Comparison of ENCODE assay signal across 10 mouse cellular contexts in the genomic region with DNA sequence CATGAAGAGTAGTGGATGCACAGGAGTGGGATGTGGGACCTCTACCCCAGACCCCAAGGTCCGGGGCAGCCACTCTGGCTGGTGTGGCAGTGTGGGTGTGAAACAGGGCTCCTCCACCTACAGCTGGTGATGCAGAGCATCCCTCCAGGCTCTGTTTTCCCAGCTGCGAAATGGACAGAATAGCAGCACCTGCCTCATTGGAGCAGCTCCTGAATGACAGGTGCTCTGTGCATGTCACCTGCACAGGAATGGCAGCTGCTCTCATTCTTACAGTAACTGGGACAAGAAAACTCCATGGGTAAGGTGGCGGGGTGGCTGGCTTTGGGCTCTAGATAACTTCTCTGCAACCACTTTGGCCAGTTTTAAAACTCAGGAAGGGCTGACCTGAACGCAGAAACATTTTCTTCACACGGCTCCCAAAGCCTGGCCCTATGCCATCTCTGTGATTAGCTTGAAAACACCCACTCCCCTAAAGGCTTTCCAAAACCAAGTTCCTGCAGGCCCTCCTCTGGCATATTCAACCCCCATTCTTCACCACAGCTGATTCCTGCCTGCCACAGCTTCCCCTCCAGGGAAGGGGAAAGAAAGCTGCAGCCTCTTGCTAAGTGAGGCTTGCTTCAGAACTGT. TPM values are rescaled to one million over a fixed set of nuclear protein-coding genes. Genes with fewer than 3 reads are reported as not detected.
DNase-seq lines count a peak whose midpoint lies in the region; ATAC-seq and TF ChIP-seq lines count a peak whose summit lies in the region.
"Had no signal": no experiment of that assay in that cellular context is flagged by ENCODE, and none has a peak within 500 bp of the region (broad histone marks: within the 10 kb centered on the region; RNA-seq: fewer than 3 reads in every experiment).

No protein-coding gene starts in this region.

- H3K9ac ChIP-seq in stomach, embryonic 14.5 days (replicated peaks; ENCODE audit: low read depth, low read length), result no peak overlapping the region
- H3K9ac ChIP-seq in stomach, postnatal 0 days (ENCODE audit: low read length), result no peak overlapping the region
- peak overlapping the region; percentile 7; the same call in 1 of the 2 replicates for H3K9ac ChIP-seq in limb, embryonic 15.5 days

- H3K9me3 ChIP-seq in heart, embryonic 10.5 days, result no peaks in the 10 kb centered on the region
- H3K9me3 ChIP-seq in stomach, embryonic 14.5 days (ENCODE audit: control insufficient read depth, low read depth, low read length), result no peaks in the 10 kb centered on the region
- no peaks in the 10 kb centered on the region for H3K9me3 ChIP-seq in stomach, postnatal 0 days (ENCODE audit: control insufficient read depth, low read length)
- no peaks in the 10 kb centered on the region for H3K9me3 ChIP-seq in limb, embryonic 15.5 days

- 81% methylated on average over 5 of the region's 5 CpGs for WGBS in heart, embryonic 10.5 days
- 70% methylated on average over 5 of the region's 5 CpGs for WGBS in stomach, embryonic 14.5 days
- 67% methylated on average over 5 of the region's 5 CpGs for WGBS in stomach, postnatal 0 days
- 61% methylated on average over 5 of the region's 5 CpGs for WGBS in limb, embryonic 15.5 days

- peak overlapping the region; percentile 1; the same call in 1 of the 2 replicates for H3K27ac ChIP-seq in heart, embryonic 10.5 days
- H3K27ac ChIP-seq in stomach, embryonic 14.5 days (ENCODE audit: low read length), result no peak overlapping the region
- H3K27ac ChIP-seq in stomach, postnatal 0 days (replicated peaks), result no peak overlapping the region
- H3K27ac ChIP-seq in limb, embryonic 15.5 days, result no peak overlapping the region

- peaks cover 71% of the 10 kb centered on the region for H3K4me1 ChIP-seq in heart, embryonic 10.5 days
- H3K4me1 ChIP-seq in stomach, embryonic 14.5 days (ENCODE audit: control insufficient read depth, insufficient read depth, low read length), result peaks cover 37% of the 10 kb centered on the region
- peaks cover 6% of the 10 kb centered on the region for H3K4me1 ChIP-seq in stomach, postnatal 0 days (replicated peaks; ENCODE audit: control insufficient read depth, insufficient read depth)
- H3K4me1 ChIP-seq in limb, embryonic 15.5 days, result peaks cover 59% of the 10 kb centered on the region

- H3K4me2 ChIP-seq in stomach, embryonic 14.5 days (replicated peaks; ENCODE audit: low read depth, low read length), result 0 out of 2 replicates have a peak overlapping the region, but pooled peaks have one; percentile 100
- no peak overlapping the region for H3K4me2 ChIP-seq in stomach, postnatal 0 days (replicated peaks; ENCODE audit: low read depth)
- H3K4me2 ChIP-seq in limb, embryonic 15.5 days, result peak overlapping the region; percentile 85

- no peak overlapping the region for H3K4me3 ChIP-seq in heart, embryonic 10.5 days
- H3K4me3 ChIP-seq in stomach, embryonic 14.5 days (ENCODE audit: low read depth, low read length), result no peak overlapping the region
- no peak overlapping the region for H3K4me3 ChIP-seq in stomach, postnatal 0 days (ENCODE audit: low read depth, low read length)
- H3K4me3 ChIP-seq in limb, embryonic 15.5 days, result no peak overlapping the region

- no peak for TF ChIP-seq CTCF in stomach, postnatal 0 days (IDR thresholded peaks at IDR 0.05; ENCODE audit: low read depth)

- no peaks in the 10 kb centered on the region for H3K27me3 ChIP-seq in heart, embryonic 10.5 days (ENCODE audit: insufficient read depth, poor library complexity, severe bottlenecking)
- no peaks in the 10 kb centered on the region for H3K27me3 ChIP-seq in stomach, embryonic 14.5 days (ENCODE audit: control insufficient read depth, insufficient read depth, low read length)
- H3K27me3 ChIP-seq in stomach, postnatal 0 days (ENCODE audit: control insufficient read depth, insufficient read depth, low read length), result no peaks in the 10 kb centered on the region
- no peaks in the 10 kb centered on the region for H3K27me3 ChIP-seq in limb, embryonic 15.5 days

- ATAC-seq in stomach, embryonic 14.5 days (ENCODE audit: insufficient number of reproducible peaks, insufficient read depth, low FRiP score, low read depth), result no peak
- ATAC-seq in stomach, postnatal 0 days (ENCODE audit: low FRiP score, low TSS enrichment), result no peak
- no peak for ATAC-seq in limb, embryonic 15.5 days (ENCODE audit: insufficient number of reproducible peaks, low FRiP score, low TSS enrichment, low read depth)
- no peak for ATAC-seq in megakaryocyte, adult 5-6 weeks (ENCODE audit: poor library complexity, severe bottlenecking)
- ATAC-seq: activated CD4-positive, CD25-positive, alpha-beta regulatory T cell, adult 4 months; CD4-positive, CD25-positive, alpha-beta regulatory T cell, adult 4 months had no signal

- peaks cover 18% of the 10 kb centered on the region for H3K36me3 ChIP-seq in heart, embryonic 10.5 days
- H3K36me3 ChIP-seq in stomach, embryonic 14.5 days (ENCODE audit: control insufficient read depth, insufficient read depth, low read length), result peaks cover 7% of the 10 kb centered on the region
- no peaks in the 10 kb centered on the region for H3K36me3 ChIP-seq in stomach, postnatal 0 days (ENCODE audit: control insufficient read depth, insufficient read depth, low read length)
- H3K36me3 ChIP-seq in limb, embryonic 15.5 days, result peaks cover 12% of the 10 kb centered on the region

- no peak for DNase-seq in heart, embryonic 10.5 days (ENCODE audit: low spot score)
- DNase-seq in heart, postnatal 10 days, result no peak
- no peak for DNase-seq in stomach, postnatal 0 days (ENCODE audit: low spot score)
- no peak for DNase-seq in spleen, postnatal 4 days (ENCODE audit: low spot score in 2 of 2)
- DNase-seq in lung, postnatal 10 days, result no peak

- no peak for TF ChIP-seq EP300 in stomach, postnatal 0 days (optimal IDR thresholded peaks at IDR 0.05)

- intact Hi-C loops in heart, postnatal 10 days (cut with DNase I), result no loop called here

RNA-seq across cellular contexts. Expression of a gene that starts 2.1 kb away (rescaled TPM):
- 43.1 and 54.0 TPM in 2 replicates for polyA plus RNA-seq in heart, embryonic 10.5 days (2016; fragmentation: Nextera tagmentation; extraction: Ambion mirVana)
- 10 to 100 TPM; 82.8 to 88.9 TPM for total RNA-seq in heart, postnatal 10 days (2021)
- polyA plus RNA-seq in stomach, embryonic 14.5 days (2014; fragmentation: Nextera tagmentation; extraction: Ambion mirVana), result 19.7 and 21.8 TPM in 2 replicates
- polyA plus RNA-seq in stomach, postnatal 0 days (2015; fragmentation: Nextera tagmentation; extraction: Ambion mirVana), result 7.5 and 8.6 TPM in 2 replicates
- polyA plus RNA-seq in limb, embryonic 15.5 days (2015; fragmentation: Nextera tagmentation; extraction: Ambion mirVana), result 25.0 and 27.7 TPM in 2 replicates
- total RNA-seq in megakaryocyte, adult 5-6 weeks (2015), result 1.2 and 2.9 TPM in 2 replicates
- total RNA-seq in megakaryocyte, adult 5-6 weeks (2017), result 1.5 and 1.9 TPM in 2 replicates

RNA-seq across cellular contexts. Expression of a gene that starts 33.4 kb away (rescaled TPM):
- 3.4 and 4.8 TPM in 2 replicates for polyA plus RNA-seq in heart, embryonic 10.5 days (2016; fragmentation: Nextera tagmentation; extraction: Ambion mirVana)
- 1 to 10 TPM; 4.1 to 4.6 TPM for total RNA-seq in heart, postnatal 10 days (2021)
- 4.8 and 6.1 TPM in 2 replicates for polyA plus RNA-seq in stomach, embryonic 14.5 days (2014; fragmentation: Nextera tagmentation; extraction: Ambion mirVana)
- 1.9 and 2.0 TPM in 2 replicates for polyA plus RNA-seq in stomach, postnatal 0 days (2015; fragmentation: Nextera tagmentation; extraction: Ambion mirVana)
- 4.1 and 5.1 TPM in 2 replicates for polyA plus RNA-seq in limb, embryonic 15.5 days (2015; fragmentation: Nextera tagmentation; extraction: Ambion mirVana)
- 76.6 and 78.3 TPM in 2 replicates for total RNA-seq in megakaryocyte, adult 5-6 weeks (2015)
- total RNA-seq in megakaryocyte, adult 5-6 weeks (2017), result 129 and 130 TPM in 2 replicates

RNA-seq across cellular contexts. Expression of a gene that starts 38.3 kb away (rescaled TPM):
- polyA plus RNA-seq in heart, embryonic 10.5 days (2016; fragmentation: Nextera tagmentation; extraction: Ambion mirVana), result 9.0 and 15.5 TPM in 2 replicates
- 10 to 100 TPM; 10.3 to 19.6 TPM for total RNA-seq in heart, postnatal 10 days (2021)
- polyA plus RNA-seq in stomach, embryonic 14.5 days (2014; fragmentation: Nextera tagmentation; extraction: Ambion mirVana), result 9.4 and 9.5 TPM in 2 replicates
- 21.7 and 22.4 TPM in 2 replicates for polyA plus RNA-seq in stomach, postnatal 0 days (2015; fragmentation: Nextera tagmentation; extraction: Ambion mirVana)
- polyA plus RNA-seq in limb, embryonic 15.5 days (2015; fragmentation: Nextera tagmentation; extraction: Ambion mirVana), result 7.9 and 9.4 TPM in 2 replicates
- total RNA-seq in megakaryocyte, adult 5-6 weeks (2015), result 1.7 and 2.3 TPM in 2 replicates
- total RNA-seq in megakaryocyte, adult 5-6 weeks (2017), result 1.1 and 1.7 TPM in 2 replicates
